Mouse (Mus musculus) heart, postnatal 10 days (tissue): ENCODE measurements around the gene Gm4836. TPM values are rescaled to one million over a fixed set of nuclear protein-coding genes. Genes with fewer than 3 reads are reported as not detected.
"Not testable (repeated sequence)": the region's sequence is repeated elsewhere in the genome, so short reads cannot be mapped to it uniquely, and the experiment has no call there.

Experiments
- DNase-seq, 2 experiments: peaks; one replicate each; pipeline ENCODE4 v3.0.0; 2021
- intact Hi-C: fragments of 180-260 bp; cut with DNase I; formaldehyde crosslinking; loops from one replicate; pipeline ENCODE4 v1.15.1; 2025
- total RNA-seq, 2 experiments: library from RNA; stranded (reverse); gene quantifications; 2 replicates each; pipeline ENCODE4 v1.2.3; 2021

The Gm4836 gene
- total RNA-seq = not detected

DNA sequence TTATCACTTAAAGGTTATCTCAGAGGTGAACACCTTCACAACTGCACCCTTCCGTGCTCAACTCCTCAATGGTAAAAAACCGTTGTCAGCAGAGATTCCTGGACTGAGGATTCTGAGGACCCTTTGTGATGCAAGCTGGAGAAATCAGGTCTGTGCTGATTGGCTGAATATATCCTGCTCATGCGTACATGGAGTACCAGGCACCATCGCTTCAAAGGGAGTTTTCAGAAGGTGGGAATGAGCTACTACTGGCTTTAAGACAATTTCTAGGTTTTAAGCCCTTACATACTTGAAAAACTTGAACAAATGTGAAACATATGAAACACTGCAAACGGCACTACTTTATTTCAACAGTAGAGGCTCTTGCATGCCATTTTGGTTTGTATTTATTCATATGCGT is at the start of gene Gm4836:
Gene Gm4836 (minus strand): TSS at position 101 of the 400 bp plus-strand sequence.
- intact Hi-C loops, DNase-seq: not testable (repeated sequence)
